Mouse (Mus musculus) lung, adult 2 months (tissue): ENCODE data around the gene Lctl. TPM values are rescaled to one million over a fixed set of nuclear protein-coding genes. Genes with fewer than 3 reads are reported as not detected.

Experiments used
- DNase-seq: peaks from one replicate; pipeline ENCODE4 v3.0.0; 2022
- H3K4me1 ChIP-seq: fragments of 200-500 bp; 2 replicates; pipeline ENCODE4 v1.6.1; 2011; ENCODE audit warnings: low read length; ENCODE audit not compliant: control insufficient read depth, insufficient read depth
- H3K4me3 ChIP-seq: fragments of 200-500 bp; replicated peaks from 2 replicates; pipeline ENCODE3; 2011; ENCODE audit warnings: low read depth, mild to moderate bottlenecking, control low read depth, low read length; ENCODE audit errors: extremely low read depth
- CTCF ChIP-seq: fragments of 200-500 bp; IDR thresholded peaks from 2 replicates; pipeline ENCODE4 v1.5.1; 2011; ENCODE audit warnings: mild to moderate bottlenecking, low read length, control low read depth; ENCODE audit not compliant: insufficient read depth
- POLR2A ChIP-seq: fragments of 200-500 bp; IDR thresholded peaks from 2 replicates; pipeline ENCODE4 v1.6.1; 2011; ENCODE audit warnings: low read depth, mild to moderate bottlenecking, control low read depth, low read length, borderline replicate concordance; ENCODE audit errors: extremely low read depth
- WGBS: fragments of 180-500 bp; shearing (Covaris S2); methylation state at CpG from one replicate; pipeline ENCODE4 v1.1.7; 2018; 5-methylcytosine and 5-hydroxymethylcytosine counted together
- polyA plus RNA-seq: library from polyadenylated mRNA; depleted of rRNA; stranded (reverse); fragments of >200 nt; gene quantifications from 2 replicates; pipeline ENCODE4 v1.2.3, GENCODE M21; 2012

Gene Lctl
- polyA plus RNA-seq, 1 experiment, result 2.9 TPM

DNA sequence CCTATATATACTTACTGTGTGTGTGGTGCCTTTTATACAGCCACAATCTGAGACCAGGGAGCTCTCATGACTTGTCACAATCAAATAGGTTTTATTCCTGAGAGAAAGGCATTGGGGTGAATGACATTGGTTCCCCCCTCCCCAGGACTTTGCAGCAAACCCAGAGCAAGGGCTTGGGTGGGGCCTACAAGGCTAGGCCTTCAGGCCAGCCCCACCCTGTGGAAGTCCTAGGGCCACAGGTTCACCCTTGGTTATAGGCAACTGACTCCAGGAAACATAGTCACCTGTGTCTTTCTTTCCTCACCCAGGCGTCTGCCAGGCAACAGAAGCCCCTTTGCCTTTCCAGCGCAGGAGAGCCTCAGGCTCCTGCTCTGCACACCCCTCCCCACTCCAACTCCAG, 31.0 kb upstream of the Lctl start:
- WGBS, result 70% methylated on average over 2 of the region's 2 CpGs
- Histone ChIP-seq H3K4me3 (no peak overlapping the region), H3K4me1 (peaks cover 21% of the 10 kb centered on the region)
- no peak for DNase-seq
- TF ChIP-seq CTCF, result no peak
- TF ChIP-seq POLR2A, result no peak

DNA sequence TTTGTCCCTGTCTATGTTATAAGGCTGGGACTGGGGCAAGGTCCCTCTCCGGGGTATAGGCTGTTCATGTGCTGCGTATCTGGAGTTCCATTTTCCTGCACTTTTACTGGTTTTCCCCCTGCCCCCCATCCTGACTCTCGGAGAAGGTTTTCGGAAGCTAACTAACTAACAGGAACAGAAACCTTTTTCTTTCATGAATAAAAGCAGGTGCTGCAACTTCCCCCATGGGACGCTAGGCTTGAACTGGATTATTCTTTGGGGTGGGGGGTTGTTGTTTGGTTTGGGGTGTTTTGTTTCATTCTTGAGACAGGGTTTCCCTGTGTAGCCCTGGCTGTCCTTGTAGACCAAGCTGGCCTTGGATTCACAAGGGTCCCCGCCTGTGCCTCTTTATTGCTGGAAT, 30.4 kb upstream of the Lctl start:
- no peak for DNase-seq
- no peak overlapping the region for H3K4me3 ChIP-seq
- WGBS, result 72% methylated on average over 6 of the region's 6 CpGs
- peaks cover 22% of the 10 kb centered on the region for H3K4me1 ChIP-seq
- TF ChIP-seq CTCF, result no peak
- no peak for TF ChIP-seq POLR2A

DNA sequence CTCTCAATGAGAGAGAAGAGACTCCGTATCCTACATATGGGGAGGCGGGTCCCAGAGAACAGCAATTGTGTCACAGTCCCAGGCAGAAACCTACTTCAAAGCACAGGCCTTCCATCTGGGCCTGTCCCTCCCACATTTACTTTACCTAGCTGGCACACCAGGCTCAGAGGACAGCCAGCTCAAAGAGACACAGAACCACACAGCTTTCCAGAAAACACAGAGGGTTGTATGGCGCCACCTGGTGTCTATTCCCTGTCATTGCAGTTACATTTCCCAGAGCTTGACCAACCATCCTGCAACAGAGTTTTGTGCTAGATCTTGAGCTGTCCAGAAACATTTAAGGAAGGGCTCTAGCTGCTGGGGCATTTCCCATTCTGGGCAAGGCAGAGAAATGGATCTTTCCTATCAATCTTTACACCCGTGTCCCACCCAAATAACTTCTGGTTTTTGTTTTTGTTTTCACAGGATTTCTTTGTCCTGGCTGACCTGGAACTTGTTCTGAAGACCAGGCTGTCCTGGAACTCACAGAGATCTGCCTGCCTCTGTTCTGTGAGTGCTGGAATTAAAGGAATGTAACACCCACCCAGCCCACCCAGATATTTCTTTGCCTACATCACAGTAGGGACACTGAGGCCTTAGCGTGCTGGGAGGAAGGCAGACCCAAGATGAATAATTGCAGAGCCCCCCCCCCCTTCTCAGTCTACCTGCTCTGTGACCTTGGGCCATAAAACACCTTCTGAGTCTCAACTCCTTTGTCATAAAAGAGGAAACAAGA, 29.3 kb upstream of the Lctl start:
- Histone ChIP-seq H3K4me1 (peaks cover 27% of the 10 kb centered on the region), H3K4me3 (no peak overlapping the region)
- TF ChIP-seq POLR2A (no peak), CTCF (peak; percentile 70)
- 38% methylated on average over 5 of the region's 5 CpGs for WGBS
- DNase-seq, result peak; percentile 74

DNA sequence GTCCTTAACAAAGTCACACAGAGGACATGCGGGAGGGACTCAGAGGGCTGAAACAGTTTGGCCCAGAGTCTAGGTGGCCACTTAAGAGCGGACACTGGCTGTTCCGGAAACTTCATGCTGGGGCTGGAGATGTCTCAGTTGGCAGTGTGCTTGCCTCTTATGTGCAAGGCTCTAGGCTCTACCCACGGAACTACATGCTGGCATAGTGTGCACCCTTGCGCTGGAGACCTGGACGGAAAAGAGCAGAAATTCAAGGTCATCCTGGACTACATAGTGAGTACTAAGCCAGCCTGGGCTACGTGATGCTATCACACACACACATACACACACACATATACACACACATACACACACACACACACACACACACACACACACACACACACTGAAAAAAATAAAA, 28.6 kb upstream of the Lctl start:
- no peak for DNase-seq
- TF ChIP-seq POLR2A (no peak), CTCF (no peak)
- H3K4me3 ChIP-seq, result no peak overlapping the region
- 67% methylated on average over 7 of the region's 7 CpGs for WGBS
- H3K4me1 ChIP-seq, result peaks cover 30% of the 10 kb centered on the region

DNA sequence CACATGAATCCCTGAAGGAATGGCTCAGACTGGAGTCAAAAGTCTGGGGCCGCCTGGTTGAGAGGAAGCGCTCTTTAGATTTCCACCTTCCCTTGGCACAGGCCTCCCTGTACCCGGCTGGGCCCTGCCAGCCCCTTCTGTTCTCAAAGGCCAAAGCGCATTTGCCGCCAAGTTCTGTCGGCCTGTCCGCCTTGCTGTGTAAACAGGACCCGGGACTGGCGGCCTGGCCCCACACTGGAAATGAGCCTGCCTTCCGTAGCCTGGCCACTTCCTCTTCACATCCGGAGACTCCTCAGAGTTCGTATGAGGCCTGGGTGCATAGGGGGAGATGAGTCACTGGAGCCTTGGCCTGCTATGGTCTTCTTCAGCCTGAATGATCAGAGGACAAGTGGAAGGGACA, 27.9 kb upstream of the Lctl start:
- no peak for TF ChIP-seq CTCF
- 0 out of 2 replicates have a peak, but pooled peaks have one; percentile 26 for TF ChIP-seq POLR2A
- peak; percentile 51 for DNase-seq
- Histone ChIP-seq H3K4me1 (peaks cover 28% of the 10 kb centered on the region), H3K4me3 (no peak overlapping the region)
- 27% methylated on average over 12 of the region's 12 CpGs for WGBS

DNA sequence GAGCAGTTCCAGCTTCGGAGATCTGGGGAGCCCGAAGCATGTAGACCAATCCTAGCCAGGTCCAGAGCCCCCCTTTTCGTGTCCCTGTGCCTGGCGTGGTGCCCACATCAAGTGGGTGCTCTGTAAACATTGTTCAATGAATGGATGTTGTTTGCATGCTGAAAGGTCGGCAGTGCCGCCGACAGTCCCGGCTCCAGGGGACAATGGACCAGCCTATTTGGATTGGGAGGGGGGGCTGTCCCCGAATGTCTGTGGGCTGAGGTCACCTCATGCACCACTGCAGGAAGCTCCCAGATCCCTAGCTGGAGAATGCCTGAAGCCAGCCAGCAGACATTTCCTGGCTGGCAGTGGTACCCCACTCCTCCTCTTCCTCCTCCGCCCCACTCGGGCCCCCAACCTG, 22.9 kb upstream of the Lctl start:
- H3K4me1 ChIP-seq, result peaks cover 14% of the 10 kb centered on the region
- TF ChIP-seq POLR2A, result no peak
- no peak for TF ChIP-seq CTCF
- WGBS, result 22% methylated on average over 11 of the region's 11 CpGs
- H3K4me3 ChIP-seq, result no peak overlapping the region
- peak; percentile 63 for DNase-seq

DNA sequence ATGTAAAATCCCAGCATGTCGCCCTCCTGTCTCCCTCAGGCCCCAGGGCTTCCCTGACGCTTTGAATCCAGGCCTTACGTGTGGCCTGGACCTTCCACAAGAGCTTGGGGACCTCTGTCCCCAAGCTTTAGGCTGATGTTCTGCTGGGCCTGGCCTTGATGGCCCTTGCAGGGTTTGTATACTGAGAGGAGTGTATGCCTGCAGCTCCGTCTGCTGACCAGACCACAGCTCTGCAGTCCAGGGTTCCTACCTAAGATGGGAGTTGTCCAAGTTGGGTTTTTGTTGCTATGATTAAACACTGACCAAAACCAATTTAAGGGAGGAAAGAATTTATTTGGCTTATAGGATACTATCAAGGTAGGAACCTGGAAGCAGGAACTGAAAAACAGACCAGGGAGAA, 18.7 kb upstream of the Lctl start:
- DNase-seq, result no peak
- Histone ChIP-seq H3K4me1 (peaks cover 3% of the 10 kb centered on the region; the same call in 1 of the 2 replicates), H3K4me3 (no peak overlapping the region)
- WGBS, result 66% methylated on average over 4 of the region's 4 CpGs
- TF ChIP-seq CTCF, result peak; percentile 89
- TF ChIP-seq POLR2A, result no peak

DNA sequence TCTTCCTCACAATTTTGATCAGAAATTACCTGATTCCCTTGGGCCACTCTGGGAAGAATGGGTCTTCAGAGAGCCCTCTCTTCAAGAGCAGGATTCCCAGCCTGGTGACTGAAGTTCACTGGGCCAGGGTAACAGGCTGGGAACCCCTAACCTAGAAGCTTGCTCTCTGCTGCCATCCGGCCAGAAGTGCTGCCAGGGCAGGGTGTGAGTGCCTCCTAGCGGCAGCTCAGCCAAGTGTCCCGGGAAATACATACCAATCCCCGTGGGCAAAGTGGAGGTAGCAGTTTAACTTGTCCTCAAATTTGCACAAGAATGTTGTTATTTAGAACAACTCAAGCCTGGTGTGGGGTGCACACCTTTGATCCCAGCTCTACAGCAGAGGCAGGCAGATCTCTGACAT, 16.5 kb upstream of the Lctl start:
- peak; percentile 99 for TF ChIP-seq CTCF
- TF ChIP-seq POLR2A, result no peak

DNA sequence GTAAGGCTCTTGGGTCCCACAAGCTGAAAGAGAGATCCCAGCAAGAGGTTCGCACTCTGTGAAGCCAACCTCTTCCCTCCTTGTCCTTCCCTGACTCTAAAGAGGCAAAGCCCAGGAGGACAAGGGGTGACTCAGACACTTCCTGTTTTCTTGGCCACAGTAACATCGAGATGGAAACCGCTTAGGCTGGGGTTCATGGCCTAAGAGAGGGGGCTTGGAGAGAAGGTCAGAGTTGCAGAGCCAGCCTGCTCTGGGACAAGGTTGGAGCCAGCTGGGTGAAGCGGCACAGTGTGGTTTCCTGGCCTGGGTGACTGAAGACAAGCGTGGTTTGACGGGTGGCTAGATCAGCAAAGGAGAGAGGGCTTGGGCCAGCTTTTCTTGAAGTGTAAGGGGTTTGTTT, 11.6 kb upstream of the Lctl start:
- no peak for DNase-seq
- TF ChIP-seq CTCF (no peak), POLR2A (no peak)
- Histone ChIP-seq H3K4me3 (no peak overlapping the region), H3K4me1 (no peaks in the 10 kb centered on the region)
- 57% methylated on average over 6 of the region's 6 CpGs for WGBS

More for the DNA sequence above, 16.5 kb upstream of the Lctl start:
- no peak overlapping the region for H3K4me3 ChIP-seq
- peak; percentile 70 for DNase-seq
- H3K4me1 ChIP-seq, result no peaks in the 10 kb centered on the region
- WGBS, result under 1% methylated on average over 4 of the region's 4 CpGs

DNA sequence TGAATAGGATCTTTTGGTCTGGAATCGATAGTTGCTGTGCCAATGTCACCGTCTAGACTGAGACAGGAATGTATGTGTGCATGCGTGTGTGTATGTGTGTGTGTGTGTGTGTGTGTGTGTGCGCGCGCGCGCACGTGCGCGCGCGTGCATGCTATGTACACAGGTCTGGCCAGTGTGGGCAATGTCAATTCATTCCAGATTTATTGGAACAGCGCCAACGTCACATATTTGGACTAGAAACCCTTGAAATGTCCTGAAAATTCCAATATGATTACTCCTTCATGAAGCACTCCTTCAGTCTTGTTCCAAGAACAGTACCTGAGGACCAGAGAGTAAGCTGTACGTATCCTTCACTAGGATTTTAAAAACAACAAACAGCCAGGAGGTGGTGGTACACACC, 6.4 kb upstream of the Lctl start:
- no peak for DNase-seq
- 86% methylated on average over 16 of the region's 16 CpGs for WGBS
- Histone ChIP-seq H3K4me3 (no peak overlapping the region), H3K4me1 (no peaks in the 10 kb centered on the region)
- TF ChIP-seq CTCF (no peak), POLR2A (no peak)
